Mouse (Mus musculus) embryonic fibroblast, embryonic 13.5 days (primary cell): ENCODE data around the gene Ankrd13c.

Experiments used
- CTCF ChIP-seq: IDR thresholded peaks from 2 replicates; pipeline ENCODE4 v1.5.1; 2011; ENCODE audit warnings: mild to moderate bottlenecking, control low read depth, low read length, moderate library complexity, borderline replicate concordance; ENCODE audit not compliant: insufficient read depth
- POLR2A ChIP-seq: IDR thresholded peaks from 2 replicates; pipeline ENCODE4 v1.6.1; 2011; ENCODE audit warnings: low read depth, mild to moderate bottlenecking, control low read depth, low read length, moderate library complexity

DNA sequence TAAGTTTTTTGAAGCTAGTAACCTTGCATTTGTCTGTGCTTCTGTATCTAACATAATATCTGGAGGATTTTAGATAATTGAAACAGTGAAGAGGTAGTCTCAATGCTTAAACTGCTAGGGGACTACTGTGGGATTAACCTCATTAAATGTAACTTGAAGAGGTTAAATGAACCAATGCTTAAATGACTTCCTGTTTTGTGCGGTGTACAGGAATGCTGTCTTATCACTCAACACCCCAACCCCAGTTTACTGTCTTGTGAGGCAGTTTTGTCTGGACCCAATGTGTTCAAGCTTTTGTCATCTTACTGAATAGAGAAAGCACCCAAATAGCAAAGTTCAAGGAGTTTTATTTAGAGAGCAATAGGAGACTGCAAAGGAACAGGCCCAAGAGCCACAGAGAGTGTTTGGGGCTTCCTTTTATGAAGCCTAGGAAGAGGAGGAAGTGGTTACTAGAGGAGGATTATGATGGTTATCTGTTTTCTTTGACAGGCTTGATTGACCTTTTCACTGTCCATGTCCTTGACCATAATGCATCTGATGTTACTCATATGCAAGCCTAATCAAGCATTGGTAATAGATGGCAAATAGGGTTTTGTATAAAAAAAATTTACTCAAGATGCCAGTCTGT lies 51.8 kb downstream of the Ankrd13c start:
- no peak for TF ChIP-seq POLR2A
- no peak for TF ChIP-seq CTCF
